Mouse (Mus musculus): Measurements from ENCODE around the gene Il1f5. TPM values are rescaled to one million over a fixed set of nuclear protein-coding genes. Genes with fewer than 3 reads are reported as not detected.

Il1f5 gene
- polyA plus RNA-seq, 1 experiment from 2014 or later = not detected

GRCm38 (mm10) chr2:24316919-24317318 lies 40.2 kb downstream of the Il1f5 start:
- Histone ChIP-seq H3K9me3 (ENCODE audit: control insufficient read depth, low read length) (no peaks in the 10 kb centered on the region), H3K27ac (ENCODE audit: low read depth, low read length) (no peak overlapping the region), H3K9ac (ENCODE audit: low read length) (no peak overlapping the region), H3K27me3 (ENCODE audit: control insufficient read depth, insufficient read depth, low read length) (no peaks in the 10 kb centered on the region), H3K4me1 (ENCODE audit: control insufficient read depth, insufficient read depth, low read length) (no peaks in the 10 kb centered on the region), H3K4me3 (ENCODE audit: low read depth, low read length) (no peak overlapping the region), H3K4me2 (no peak overlapping the region), H3K36me3 (ENCODE audit: control insufficient read depth, insufficient read depth, low read length) (no peaks in the 10 kb centered on the region)
- 82% methylated on average over 1 of the region's 1 CpGs for WGBS
- DNase-seq (ENCODE audit: low spot score, missing footprints) = no peak
- no peak for ATAC-seq (ENCODE audit: low FRiP score)

- Histone ChIP-seq H3K27me3 (ENCODE audit: control insufficient read depth, insufficient read depth, low read length) (no peaks in the 10 kb centered on the region), H3K9ac (ENCODE audit: low read length) (no peak overlapping the region), H3K36me3 (ENCODE audit: control insufficient read depth, insufficient read depth, low read length) (no peaks in the 10 kb centered on the region), H3K4me2 (no peak overlapping the region), H3K4me3 (ENCODE audit: low read depth, low read length) (no peak overlapping the region), H3K27ac (ENCODE audit: low read depth, low read length) (no peak overlapping the region), H3K9me3 (ENCODE audit: control insufficient read depth, low read length) (no peaks in the 10 kb centered on the region), H3K4me1 (ENCODE audit: control insufficient read depth, insufficient read depth, low read length) (no peaks in the 10 kb centered on the region)
- WGBS = 89% methylated on average over 4 of the region's 4 CpGs
- DNase-seq (ENCODE audit: low spot score, missing footprints) (no peak), ATAC-seq (ENCODE audit: low FRiP score) (no peak)
Observed at GRCm38 (mm10) chr2:24317919-24318598, 41.3 kb downstream of the Il1f5 start.

Other genes with a start within 250 kb of the Il1f5 start
- 1.7 and 2.9 TPM in 2 replicates for gene Hnmt, start 227.6 kb upstream of the Il1f5 start, polyA plus RNA-seq (2014; fragmentation: Nextera tagmentation; extraction: Ambion mirVana)
- not detected in 2 replicates for gene Tbpl2, start 180.4 kb upstream of the Il1f5 start, polyA plus RNA-seq (2014; fragmentation: Nextera tagmentation; extraction: Ambion mirVana)
- gene Il1f8, start 123.8 kb upstream of the Il1f5 start, polyA plus RNA-seq (2014; fragmentation: Nextera tagmentation; extraction: Ambion mirVana) = not detected in 2 replicates
- gene Il1f9, start 90.5 kb upstream of the Il1f5 start, polyA plus RNA-seq (2014; fragmentation: Nextera tagmentation; extraction: Ambion mirVana) = not detected in 2 replicates
- not detected in 2 replicates for gene Il1f6, start 61.5 kb upstream of the Il1f5 start, polyA plus RNA-seq (2014; fragmentation: Nextera tagmentation; extraction: Ambion mirVana)
- not detected in 2 replicates for gene Il1f10, start 14.2 kb downstream of the Il1f5 start, polyA plus RNA-seq (2014; fragmentation: Nextera tagmentation; extraction: Ambion mirVana)
- gene Il1rn, start 59.9 kb downstream of the Il1f5 start, polyA plus RNA-seq (2014; fragmentation: Nextera tagmentation; extraction: Ambion mirVana) = 0.08 and 0.15 TPM in 2 replicates
- gene Psd4, start 90.6 kb downstream of the Il1f5 start, polyA plus RNA-seq (2014; fragmentation: Nextera tagmentation; extraction: Ambion mirVana) = 0.36 TPM in 2 replicates
- gene Pax8, start 198.6 kb downstream of the Il1f5 start, polyA plus RNA-seq (2014; fragmentation: Nextera tagmentation; extraction: Ambion mirVana) = 3.1 and 3.4 TPM in 2 replicates

Measured in midbrain, embryonic 11.5 days (tissue).